ENCODE assay signal across 16 mouse cellular contexts in genomic region chr17:86751373-86751871, GRCm38 (mm10). TPM values are rescaled to one million over a fixed set of nuclear protein-coding genes. Genes with fewer than 3 reads are reported as not detected.
"Had no signal": no experiment of that assay in that cellular context is flagged by ENCODE, and none has a peak within 500 bp of the region (broad histone marks: within the 10 kb centered on the region; RNA-seq: fewer than 3 reads in every experiment).

No protein-coding gene starts in this region.

- H3K36me3 ChIP-seq: liver, embryonic 15.5 days; lung, embryonic 15.5 days; midbrain, embryonic 13.5 days; midbrain, embryonic 15.5 days; neural tube, embryonic 12.5 days had no signal

- DNase-seq: liver, postnatal 0 days; lung, adult 2 months; lung, postnatal 4 days; right cerebral cortex, postnatal 25 days; right cerebral cortex, postnatal 4 days; spleen, adult 18-20 months; thymus, adult 18-20 months; thymus, postnatal 14 days; thymus, postnatal 36 days had no signal

- H3K4me3 ChIP-seq: liver, embryonic 15.5 days; lung, embryonic 15.5 days; midbrain, embryonic 13.5 days; midbrain, embryonic 15.5 days; neural tube, embryonic 12.5 days had no signal

- H3K9ac ChIP-seq: liver, embryonic 15.5 days; liver, postnatal 0 days; lung, embryonic 15.5 days; midbrain, embryonic 13.5 days; midbrain, embryonic 15.5 days; neural tube, embryonic 12.5 days had no signal

- H3K9me3 ChIP-seq: liver, embryonic 15.5 days; lung, embryonic 15.5 days; midbrain, embryonic 13.5 days; midbrain, embryonic 15.5 days; neural tube, embryonic 12.5 days had no signal

- H3K27ac ChIP-seq: liver, embryonic 15.5 days; lung, embryonic 15.5 days; midbrain, embryonic 13.5 days; midbrain, embryonic 15.5 days; neural tube, embryonic 12.5 days had no signal

- H3K4me2 ChIP-seq: liver, embryonic 15.5 days; lung, embryonic 15.5 days; midbrain, embryonic 11.5 days; midbrain, embryonic 13.5 days; midbrain, embryonic 15.5 days; neural tube, embryonic 12.5 days had no signal

RNA-seq across cellular contexts. Expression of gene Epas1, which starts 2.1 kb away (rescaled TPM):
- total RNA-seq: megakaryocyte-erythroid progenitor cell, adult 5-6 weeks had no signal
